Mouse (Mus musculus) bone marrow macrophage, adult 2 months (primary cell): ENCODE results near the gene Aprt.

Source experiments
- CTCF ChIP-seq: IDR thresholded peaks from 2 replicates; pipeline ENCODE4 v1.5.1; 2012; ENCODE audit warnings: low read depth, mild to moderate bottlenecking, low read length, moderate library complexity
- POLR2A ChIP-seq: IDR thresholded peaks from 2 replicates; pipeline ENCODE4 v1.6.1; 2012; ENCODE audit warnings: mild to moderate bottlenecking, low read depth, low read length, borderline replicate concordance

DNA sequence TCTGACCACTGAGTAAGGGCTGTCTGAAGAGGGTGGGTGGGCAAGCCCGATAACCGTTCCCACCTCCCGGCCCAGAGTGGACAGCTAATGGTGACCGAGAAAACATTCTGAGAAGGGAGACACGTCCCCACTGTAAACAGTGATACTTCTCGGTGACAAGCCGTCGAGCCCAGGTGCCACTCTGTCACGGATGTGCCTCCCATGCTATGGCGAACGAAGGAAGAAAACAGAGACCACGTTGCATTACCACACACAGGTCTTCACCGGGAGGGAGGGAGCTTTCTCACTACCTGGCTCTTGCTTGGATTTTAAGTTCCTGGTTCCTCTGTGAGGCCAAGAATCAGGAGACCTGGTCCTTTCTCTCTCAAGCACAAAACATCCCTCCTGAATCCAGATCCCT, 28.4 kb downstream of the Aprt start:
- TF ChIP-seq CTCF = no peak
- TF ChIP-seq POLR2A = no peak
